Mouse (Mus musculus) cerebellum, adult 11 months (tissue): Measurements from ENCODE around the gene Il16.

Experiments
- DNase-seq: peaks from one replicate; pipeline ENCODE4 v3.0.0; 2022

Il16 gene

GRCm38 (mm10) chr7:83678506-83678905 is 67.0 kb downstream of the Il16 start:
- no peak for DNase-seq

GRCm38 (mm10) chr7:83677296-83677695 is 68.2 kb downstream of the Il16 start:
- no peak for DNase-seq

DNA sequence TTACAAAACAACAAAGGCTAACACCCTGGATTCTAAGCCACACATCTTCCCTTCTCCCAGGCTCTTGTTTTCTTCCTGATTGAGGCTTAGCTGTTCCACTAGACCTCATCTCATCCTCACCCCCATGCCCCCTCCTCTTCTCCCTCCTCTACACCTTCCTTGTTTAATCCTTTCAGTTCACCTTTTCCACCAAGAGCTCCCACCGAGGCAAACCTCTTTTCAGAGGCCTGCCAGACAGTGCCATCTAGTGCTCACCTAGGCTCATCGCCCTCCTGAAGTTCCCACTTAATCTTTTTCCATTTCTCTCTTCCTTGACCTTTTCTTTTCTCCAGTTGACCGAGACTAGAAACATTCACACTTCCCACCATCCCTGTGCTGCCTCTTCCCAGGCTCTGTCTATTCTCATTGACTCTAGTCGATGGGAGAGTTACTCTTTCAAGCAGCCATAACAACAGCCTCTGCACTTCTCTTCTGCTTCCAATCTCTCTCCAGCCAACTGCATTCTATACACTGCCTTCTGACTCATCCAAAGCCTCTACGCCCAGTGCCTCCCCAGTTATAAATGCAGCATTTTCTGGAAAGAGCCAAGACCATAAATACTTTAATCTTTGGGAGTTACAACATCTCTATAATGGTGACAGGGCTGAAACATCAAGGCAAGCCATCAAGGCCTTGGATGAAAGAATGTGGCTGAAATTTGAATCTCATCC is 69.8 kb downstream of the Il16 start:
- DNase-seq: no peak

DNA sequence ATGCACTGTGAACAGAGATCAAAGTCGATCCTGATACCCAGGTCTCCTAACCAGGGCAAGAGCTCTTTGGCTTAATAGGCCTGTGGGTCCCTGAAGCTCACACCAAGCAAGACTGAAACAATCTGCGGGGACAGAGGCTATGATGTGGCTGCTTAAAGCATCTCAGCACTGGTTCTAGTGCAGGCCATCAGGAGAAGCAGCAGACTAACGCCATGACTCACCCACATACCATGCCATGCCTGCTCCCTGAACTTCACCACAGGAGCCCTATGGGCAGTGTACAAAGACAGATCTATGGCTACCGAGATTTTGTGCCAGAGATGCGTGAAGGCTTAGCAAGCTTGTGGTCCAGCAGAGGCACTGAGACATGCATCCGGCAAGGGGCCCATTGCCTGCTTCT is 74.0 kb downstream of the Il16 start:
- DNase-seq: no peak

- DNase-seq: peak; percentile 54
Measured at GRCm38 (mm10) chr7:83668724-83669123, 76.8 kb downstream of the Il16 start.

DNA sequence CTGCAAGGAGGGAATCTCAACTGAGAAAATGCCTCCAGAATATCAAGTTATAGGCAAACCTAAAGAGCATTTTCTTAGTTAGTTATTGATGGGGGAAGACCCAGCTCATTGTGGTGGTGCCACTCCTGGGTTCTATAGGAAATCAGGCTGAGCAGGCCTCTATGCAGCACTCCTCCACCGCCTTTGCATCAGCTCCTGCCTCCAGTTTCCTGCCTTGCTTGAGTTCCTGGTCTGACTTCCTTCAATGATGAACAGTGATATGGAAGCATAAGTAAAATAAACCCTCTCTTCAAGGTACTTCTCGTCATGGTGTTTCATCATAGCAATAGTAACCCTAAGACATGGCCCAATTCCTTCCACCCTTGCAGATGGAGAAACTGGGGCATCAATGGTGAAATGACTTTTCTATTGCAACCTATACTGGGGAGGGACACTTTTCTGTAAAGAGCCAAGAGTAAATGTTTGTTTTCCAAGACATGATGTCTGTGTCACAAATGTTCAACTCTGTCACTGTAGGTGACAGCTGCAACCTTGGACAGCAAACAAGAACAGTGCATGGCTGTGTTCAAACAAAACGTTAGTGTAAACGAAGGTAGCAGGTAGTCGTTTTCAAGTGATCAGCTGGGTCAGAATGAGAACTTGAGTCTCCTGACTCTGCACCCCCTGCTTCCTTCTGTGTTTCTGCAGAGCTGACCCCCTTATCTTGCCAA is 77.4 kb downstream of the Il16 start:
- DNase-seq: no peak

DNA sequence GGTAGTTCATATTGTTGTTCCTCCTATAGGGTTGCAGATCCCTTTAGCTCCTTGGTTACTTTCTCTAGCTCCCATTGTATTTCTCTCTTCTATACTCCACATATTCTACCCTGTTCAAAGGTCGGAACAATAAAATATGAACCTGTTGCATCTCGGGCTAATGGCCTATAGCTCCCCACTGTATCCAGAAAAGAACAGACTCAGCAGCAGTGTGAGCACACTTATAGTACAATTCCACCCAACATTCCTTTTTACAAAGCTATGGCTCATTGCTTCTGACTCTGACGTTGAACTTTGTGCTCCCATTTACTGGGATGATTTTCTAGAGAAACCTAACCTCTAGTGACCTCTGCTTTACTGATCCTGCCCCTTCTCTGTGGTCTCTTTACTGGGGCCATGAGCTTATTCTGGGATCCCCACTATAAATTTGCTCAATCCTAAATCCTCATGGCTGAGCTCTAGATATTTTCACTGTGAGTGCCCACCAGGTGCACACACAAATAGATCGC is 79.4 kb downstream of the Il16 start:
- no peak for DNase-seq

GRCm38 (mm10) chr7:83662711-83663375 is 82.7 kb downstream of the Il16 start:
- peak; percentile 39 for DNase-seq

GRCm38 (mm10) chr7:83661763-83662162 is 83.8 kb downstream of the Il16 start:
- DNase-seq: no peak

- no peak for DNase-seq
Measured at GRCm38 (mm10) chr7:83661031-83661430, 84.5 kb downstream of the Il16 start.

DNA sequence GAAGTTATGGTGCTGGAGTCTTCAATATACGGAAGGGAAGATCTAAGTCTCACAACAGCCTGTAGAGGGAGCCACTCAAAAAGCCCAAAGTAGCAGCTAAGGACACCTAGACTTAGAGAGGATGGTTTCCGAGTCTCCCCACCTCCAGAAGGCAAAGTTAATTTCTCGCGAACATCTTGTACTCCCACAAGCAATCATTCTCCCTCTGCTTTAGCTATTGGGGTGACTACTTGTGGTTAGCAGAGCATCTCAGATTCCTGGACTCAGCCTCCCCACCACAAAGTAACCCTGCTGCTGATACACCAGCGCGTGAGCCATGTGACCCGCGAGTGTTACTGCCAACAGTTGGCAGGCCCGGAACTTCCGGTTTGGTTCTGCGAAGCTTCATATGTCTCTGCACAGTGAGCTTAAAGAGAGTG is 85.2 kb downstream of the Il16 start:
- DNase-seq: no peak

GRCm38 (mm10) chr7:83659159-83660065 is 86.1 kb downstream of the Il16 start:
- DNase-seq: peak; percentile 68

DNA sequence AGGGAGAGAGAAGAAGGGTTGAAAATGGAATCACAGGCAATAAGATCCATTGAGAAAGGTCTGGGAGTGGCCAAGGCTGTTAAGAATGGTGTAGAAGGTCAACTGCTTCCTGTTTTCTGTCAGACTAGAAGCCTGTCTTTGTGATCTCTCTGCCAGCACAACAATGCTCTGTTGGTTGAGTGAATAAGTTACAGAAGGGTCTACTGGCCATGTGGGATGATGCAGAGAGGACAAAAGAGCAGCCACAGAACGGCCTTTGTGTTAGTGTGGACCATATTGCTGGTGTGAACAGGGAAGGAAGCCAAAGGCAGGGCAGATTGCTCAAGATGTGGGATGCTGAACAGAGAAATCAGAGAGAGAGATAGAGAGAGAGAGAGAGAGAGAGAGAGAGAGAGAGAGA is 86.8 kb downstream of the Il16 start:
- DNase-seq: no peak

DNA sequence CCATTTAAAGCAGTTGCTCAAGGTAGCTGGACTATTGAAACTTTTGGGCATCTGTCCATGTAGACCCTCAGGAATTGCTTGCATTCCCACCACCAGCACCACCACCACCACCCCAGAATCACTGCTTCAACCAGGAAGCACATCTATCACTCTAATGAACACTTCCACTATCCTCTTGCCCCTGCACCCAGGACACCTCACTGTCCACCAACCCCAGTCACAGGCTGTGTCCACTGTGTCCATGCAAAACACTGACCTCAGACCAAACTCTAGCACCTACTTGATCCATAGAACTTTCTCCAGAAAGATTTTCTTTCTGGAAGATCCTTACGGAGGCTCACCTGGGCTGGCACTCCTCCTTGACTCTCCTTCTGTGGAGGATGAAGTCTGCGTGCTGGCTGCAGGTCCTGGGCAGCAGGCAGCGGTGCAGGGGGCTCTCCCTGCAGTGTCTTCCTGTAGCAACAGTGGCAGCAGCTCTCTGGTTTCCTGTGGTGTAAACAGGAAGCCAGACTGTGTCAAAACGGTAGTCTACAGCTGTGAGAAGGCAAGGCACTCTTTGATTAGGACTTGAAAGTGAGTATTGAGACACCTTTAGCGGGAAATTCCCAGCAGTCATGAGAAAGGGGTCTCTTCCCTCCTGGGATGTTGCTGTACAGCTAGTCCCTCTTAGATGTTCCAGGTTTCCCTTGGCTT is 90.4 kb downstream of the Il16 start:
- DNase-seq: no peak

DNA sequence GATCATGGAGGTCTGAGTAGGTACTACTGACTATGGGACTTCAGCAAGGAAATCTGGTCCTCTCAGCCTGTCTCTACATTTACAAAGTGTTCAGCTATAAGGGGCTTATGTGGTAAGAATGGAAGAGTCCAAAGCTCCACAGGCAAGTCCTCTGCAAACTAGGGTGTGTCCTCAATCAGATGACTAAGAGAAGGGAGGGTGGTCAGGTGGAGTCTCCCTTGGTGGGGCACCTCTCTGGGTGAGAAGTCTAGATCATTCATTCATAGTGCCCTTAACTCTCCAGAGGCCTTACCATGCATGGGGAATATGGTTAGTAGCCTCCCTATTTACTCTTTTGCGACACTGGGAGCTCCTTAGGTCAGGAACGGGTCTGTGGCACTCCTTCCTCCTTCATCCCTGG is 91.3 kb downstream of the Il16 start:
- DNase-seq: no peak

GRCm38 (mm10) chr7:83653605-83654051 is 91.9 kb downstream of the Il16 start:
- DNase-seq: no peak

- no peak for DNase-seq
Measured at GRCm38 (mm10) chr7:83652498-83652897, 93.0 kb downstream of the Il16 start.

DNA sequence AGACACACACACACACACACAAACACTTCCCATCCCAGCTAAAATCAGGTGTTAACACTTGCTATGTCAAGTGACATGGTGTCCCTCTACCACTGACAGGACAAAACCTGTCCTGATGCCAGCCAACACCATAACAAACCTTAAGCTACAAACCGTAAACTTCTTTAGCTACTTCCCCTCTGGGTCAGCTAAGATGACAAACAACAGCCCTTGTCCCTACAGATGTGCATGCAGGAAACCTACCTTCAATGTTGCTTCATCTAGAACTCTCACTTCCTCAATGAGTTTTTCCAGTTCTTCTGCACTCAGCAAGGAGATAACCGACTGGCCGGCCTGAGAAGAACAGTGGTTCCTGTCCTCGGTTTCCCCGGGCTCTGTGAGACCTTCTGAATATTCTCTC is 94.9 kb downstream of the Il16 start:
- no peak for DNase-seq

DNA sequence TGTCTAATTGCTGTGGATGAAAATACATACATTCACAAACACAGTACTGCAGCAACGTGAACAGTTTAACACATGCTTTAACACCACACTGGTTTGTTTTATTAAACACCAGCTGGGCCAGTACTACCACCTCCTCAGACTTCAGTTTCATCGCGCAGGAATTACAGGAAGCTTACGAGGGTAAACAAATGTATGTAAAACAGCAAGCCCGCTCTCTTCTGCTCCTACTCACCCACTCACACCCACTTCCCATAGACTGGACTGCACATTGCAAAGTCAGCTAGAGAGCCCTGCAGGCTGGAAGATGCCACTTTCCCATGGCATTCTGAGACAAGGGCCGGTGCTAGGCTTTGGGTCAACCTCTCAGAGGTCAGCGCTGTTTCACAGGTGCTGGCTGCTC is 96.7 kb downstream of the Il16 start:
- DNase-seq: no peak

GRCm38 (mm10) chr7:83645476-83645875 is 100.0 kb downstream of the Il16 start:
- DNase-seq: no peak

GRCm38 (mm10) chr7:83644761-83645160 is 100.8 kb downstream of the Il16 start:
- no peak for DNase-seq

GRCm38 (mm10) chr7:83643581-83643980 is 101.9 kb downstream of the Il16 start:
- no peak for DNase-seq
